In the genomic region with DNA sequence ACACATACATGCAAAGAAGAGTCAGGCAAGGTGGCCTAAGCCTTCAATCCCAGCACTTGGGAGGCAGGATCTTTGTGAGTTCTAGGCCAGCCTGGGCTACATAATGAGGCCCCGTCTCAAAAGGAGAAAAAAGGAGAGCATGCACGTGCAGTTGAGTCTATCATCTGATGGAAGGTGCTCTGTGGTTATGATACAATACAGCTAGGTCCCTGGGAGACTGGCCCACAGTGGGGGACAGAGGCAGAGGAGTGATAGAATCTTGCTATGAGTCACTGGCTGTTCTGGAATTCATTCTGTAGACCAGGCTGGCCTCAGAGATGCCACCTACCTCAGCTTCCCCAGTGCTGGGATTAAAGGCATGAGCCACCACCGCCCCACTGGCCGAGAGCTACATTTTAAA, we compare ENCODE assay signal across 29 mouse cellular contexts. TPM values are rescaled to one million over a fixed set of nuclear protein-coding genes. Genes with fewer than 3 reads are reported as not detected.
A peak's percentile ranks its signal among the peaks of the same experiment; 100 is the strongest.
DNase-seq lines count a peak whose midpoint lies in the region; ATAC-seq and TF ChIP-seq lines count a peak whose summit lies in the region.
"Had no signal": no experiment of that assay in that cellular context is flagged by ENCODE, and none has a peak within 500 bp of the region (broad histone marks: within the 10 kb centered on the region; RNA-seq: fewer than 3 reads in every experiment).

No protein-coding gene starts in this region.

- peaks cover 43% of the 10 kb centered on the region for H3K4me1 ChIP-seq in heart, embryonic 12.5 days (replicated peaks)
- H3K4me1 ChIP-seq in kidney, embryonic 15.5 days = peaks cover 26% of the 10 kb centered on the region
- H3K4me1 ChIP-seq in MEL (ENCODE audit: control insufficient read depth in 1 of 2, insufficient read depth in 2 of 2, low read length in 2 of 2) = no peaks in the 10 kb centered on the region; a peak in 1 of 4 replicates

- 0 out of 2 replicates have a peak overlapping the region, but pooled peaks have one; percentile 21 for H3K9ac ChIP-seq in heart, embryonic 12.5 days
- no peak overlapping the region for H3K9ac ChIP-seq in kidney, embryonic 15.5 days
- H3K9ac ChIP-seq in MEL (ENCODE audit: control insufficient read depth, low read depth, low read length, poor library complexity, severe bottlenecking) = no peak overlapping the region
- H3K9ac ChIP-seq: forebrain, embryonic 15.5 days; limb, embryonic 15.5 days; midbrain, embryonic 15.5 days; neural tube, embryonic 15.5 days; stomach, embryonic 15.5 days had no signal

- peak overlapping the region; percentile 62 for H3K4me2 ChIP-seq in heart, embryonic 12.5 days
- H3K4me2 ChIP-seq in kidney, embryonic 15.5 days = 0 out of 2 replicates have a peak overlapping the region, but pooled peaks have one; percentile 46
- H3K4me2 ChIP-seq: forebrain, embryonic 15.5 days; limb, embryonic 15.5 days; midbrain, embryonic 15.5 days; neural tube, embryonic 15.5 days had no signal

- no peaks in the 10 kb centered on the region for H3K36me3 ChIP-seq in heart, embryonic 12.5 days
- no peaks in the 10 kb centered on the region for H3K36me3 ChIP-seq in kidney, embryonic 15.5 days
- no peaks in the 10 kb centered on the region for H3K36me3 ChIP-seq in MEL (ENCODE audit: control insufficient read depth in 1 of 2, insufficient read depth in 2 of 2, low read length in 2 of 2)
- H3K36me3 ChIP-seq: embryonic facial prominence, embryonic 13.5 days; forebrain, embryonic 15.5 days; limb, embryonic 15.5 days; midbrain, embryonic 15.5 days; neural tube, embryonic 15.5 days; stomach, embryonic 15.5 days had no signal

- 62% methylated on average over 4 of the region's 4 CpGs for WGBS in heart, embryonic 12.5 days
- WGBS in kidney, embryonic 15.5 days = 49% methylated on average over 4 of the region's 4 CpGs

- peaks cover 4% of the 10 kb centered on the region; the same call in 1 of the 2 replicates for H3K79me2 ChIP-seq in MEL (ENCODE audit: control insufficient read depth, insufficient read depth, low read length, poor library complexity)

- no peak for DNase-seq in heart, adult 9 months (ENCODE audit: low spot score in 2 of 2)
- DNase-seq in kidney, adult 9 months = no peak
- peak; percentile 69 for DNase-seq in 416B (ENCODE audit: low read depth)
- peak; percentile 33 for DNase-seq in MEL (ENCODE audit: low read depth, low spot score)
- DNase-seq in left cerebral cortex, adult 8-10 months (ENCODE audit: low spot score in 2 of 2) = no peak
- no peak for DNase-seq in spleen, postnatal 4 days (ENCODE audit: low spot score in 2 of 2)
- DNase-seq: adrenal gland, postnatal 10 days; cerebellum, adult 9-11 months; layer of hippocampus, postnatal 36 days; lung, postnatal 10 days; right cerebral cortex, postnatal 14 days; spleen, adult 18-20 months; thymus, adult 18-20 months; thymus, postnatal 4 days had no signal

- H3K4me3 ChIP-seq in heart, embryonic 12.5 days = peak overlapping the region; percentile 31; the same call in 1 of the 2 replicates
- H3K4me3 ChIP-seq in kidney, embryonic 15.5 days (replicated peaks) = no peak overlapping the region
- H3K4me3 ChIP-seq in MEL (ENCODE audit: control insufficient read depth in 1 of 2, insufficient read depth in 1 of 2, low read depth in 2 of 2, low read length in 2 of 2) = no peak overlapping the region
- H3K4me3 ChIP-seq: embryonic facial prominence, embryonic 13.5 days; forebrain, embryonic 15.5 days; layer of hippocampus, adult 2 months; midbrain, embryonic 15.5 days; myocyte; neural tube, embryonic 15.5 days; stomach, embryonic 15.5 days had no signal

- no peak for TF ChIP-seq RAD21 in MEL (IDR thresholded peaks at IDR 0.05; ENCODE audit: low read depth, low read length)

- H3K9me3 ChIP-seq in heart, embryonic 12.5 days (replicated peaks) = no peaks in the 10 kb centered on the region
- H3K9me3 ChIP-seq in kidney, embryonic 15.5 days (replicated peaks) = no peaks in the 10 kb centered on the region
- no peaks in the 10 kb centered on the region for H3K9me3 ChIP-seq in MEL (replicated peaks; ENCODE audit: insufficient read depth, low read length)
- H3K9me3 ChIP-seq: embryonic facial prominence, embryonic 13.5 days; forebrain, embryonic 15.5 days; limb, embryonic 15.5 days; midbrain, embryonic 15.5 days; neural tube, embryonic 15.5 days; stomach, embryonic 15.5 days had no signal

- H3K27me3 ChIP-seq in heart, embryonic 12.5 days (replicated peaks) = peaks cover 16% of the 10 kb centered on the region; the same call in 1 of the 2 replicates
- peaks cover 11% of the 10 kb centered on the region for H3K27me3 ChIP-seq in kidney, embryonic 15.5 days
- H3K27me3 ChIP-seq in MEL (ENCODE audit: control insufficient read depth in 1 of 2, insufficient read depth in 2 of 2, low read length in 2 of 2) = no peaks in the 10 kb centered on the region
- H3K27me3 ChIP-seq: limb, embryonic 15.5 days had no signal

- no peak for TF ChIP-seq POLR2A in MEL (IDR thresholded peaks at IDR 0.05; ENCODE audit: control insufficient read depth in 1 of 2, insufficient read depth in 1 of 2, low read depth in 1 of 2, low read length in 2 of 2, poor library complexity in 1 of 2)

- no peak for ATAC-seq in heart, embryonic 12.5 days (ENCODE audit: insufficient number of reproducible peaks, low FRiP score)
- no peak for ATAC-seq in kidney, embryonic 15.5 days (replicated peaks; ENCODE audit: low FRiP score)
- ATAC-seq: activated CD4-positive, CD25-positive, alpha-beta regulatory T cell, adult 4 months; forebrain, embryonic 15.5 days; hindbrain, postnatal 0 days; midbrain, embryonic 15.5 days had no signal

- TF ChIP-seq CTCF in MEL (IDR thresholded peaks at IDR 0.05 in 2 of 3, conservative IDR thresholded peaks at IDR 0.05 in 1 of 3; ENCODE audit: control insufficient read depth in 1 of 3, insufficient read depth in 1 of 3, low read depth in 2 of 3, low read length in 3 of 3, poor library complexity in 1 of 3, severe bottlenecking in 1 of 3) = no peak

- TF ChIP-seq EP300 in MEL (IDR thresholded peaks at IDR 0.05; ENCODE audit: low read depth in 1 of 2, low read length in 2 of 2) = no peak

- peak overlapping the region; percentile 56; the same call in 1 of the 2 replicates for H3K27ac ChIP-seq in heart, embryonic 12.5 days (ENCODE audit: poor library complexity, severe bottlenecking)
- no peak overlapping the region for H3K27ac ChIP-seq in kidney, embryonic 15.5 days
- H3K27ac ChIP-seq in MEL (ENCODE audit: control insufficient read depth, low read depth, low read length) = no peak overlapping the region
- H3K27ac ChIP-seq: embryonic facial prominence, embryonic 13.5 days; forebrain, embryonic 15.5 days; hindbrain, postnatal 0 days; kidney, postnatal 0 days; layer of hippocampus, adult 2 months; limb, embryonic 15.5 days; midbrain, embryonic 15.5 days; neural tube, embryonic 15.5 days; stomach, embryonic 15.5 days had no signal

TF ChIP-seq in MEL, 35 proteins besides CTCF, POLR2A, EP300 and RAD21:
- peak; percentile 68 for TF ChIP-seq BHLHE40 (IDR thresholded peaks at IDR 0.05; ENCODE audit: borderline replicate concordance, low read depth, low read length)
- TF ChIP-seq UBTF (IDR thresholded peaks at IDR 0.05; ENCODE audit: borderline replicate concordance, insufficient read depth, low read depth, low read length) = no peak

RNA-seq across cellular contexts. Expression of a gene that starts 0.7 kb away (rescaled TPM):
- 2.9 and 3.1 TPM in 2 replicates for polyA plus RNA-seq in heart, embryonic 12.5 days (2016; fragmentation: Nextera tagmentation; extraction: Ambion mirVana)
- polyA plus RNA-seq in kidney, embryonic 15.5 days (2015; fragmentation: Nextera tagmentation; extraction: Ambion mirVana) = 3.0 TPM in 2 replicates
- total RNA-seq in MEL (2012; rRNA removed) = 0.08 TPM in 1 of 2 replicates, not detected in the other
- polyA plus RNA-seq in MEL (2012; ENCODE audit: insufficient read depth in 1 of 2, insufficient read length in 2 of 2, low read depth in 1 of 2, low replicate concordance in 2 of 2, missing spikeins in 1 of 2) = under 1 TPM in 1 of 2 experiments, not detected in 1; 0.08 TPM
- 1 to 10 TPM in 1 of 4 experiments, under 1 TPM in 3; 0.59 to 1.1 (median 0.79) TPM for total RNA-seq in left cerebral cortex, adult 8-10 months (2022)
- polyA plus RNA-seq: activated CD4-positive, CD25-positive, alpha-beta regulatory T cell, adult 4 months; myocyte had no signal

RNA-seq across cellular contexts. Expression of a gene that starts 3.8 kb away (rescaled TPM):
- 11.4 and 11.7 TPM in 2 replicates for polyA plus RNA-seq in heart, embryonic 12.5 days (2016; fragmentation: Nextera tagmentation; extraction: Ambion mirVana)
- polyA plus RNA-seq in kidney, embryonic 15.5 days (2015; fragmentation: Nextera tagmentation; extraction: Ambion mirVana) = 6.6 and 9.4 TPM in 2 replicates
- 4.7 TPM in 2 replicates for total RNA-seq in MEL (2012; rRNA removed)
- 10 to 100 TPM in 1 of 2 experiments, not detected in 1; 18.5 TPM for polyA plus RNA-seq in MEL (2012; ENCODE audit: insufficient read depth in 1 of 2, insufficient read length in 2 of 2, low read depth in 1 of 2, low replicate concordance in 2 of 2, missing spikeins in 1 of 2)
- total RNA-seq in left cerebral cortex, adult 8-10 months (2022) = 10 to 100 TPM; 70.4 to 80.3 (median 76.2) TPM

RNA-seq across cellular contexts. Expression of a gene that starts 45.7 kb away (rescaled TPM):
- polyA plus RNA-seq in heart, embryonic 12.5 days (2016; fragmentation: Nextera tagmentation; extraction: Ambion mirVana) = 2.4 TPM in 2 replicates
- polyA plus RNA-seq in kidney, embryonic 15.5 days (2015; fragmentation: Nextera tagmentation; extraction: Ambion mirVana) = 2.3 and 2.6 TPM in 2 replicates
- total RNA-seq in MEL (2012; rRNA removed) = 5.5 and 6.1 TPM in 2 replicates
- polyA plus RNA-seq in MEL (2012; ENCODE audit: insufficient read depth in 1 of 2, insufficient read length in 2 of 2, low read depth in 1 of 2, low replicate concordance in 2 of 2, missing spikeins in 1 of 2) = 1 to 10 TPM in 1 of 2 experiments, not detected in 1; 7.5 TPM
- 1 to 10 TPM; 6.5 to 7.7 (median 7.1) TPM for total RNA-seq in left cerebral cortex, adult 8-10 months (2022)

RNA-seq across cellular contexts. Expression of a gene that starts 45.8 kb away (rescaled TPM):
- 66.4 and 74.0 TPM in 2 replicates for polyA plus RNA-seq in heart, embryonic 12.5 days (2016; fragmentation: Nextera tagmentation; extraction: Ambion mirVana)
- 76.2 and 81.2 TPM in 2 replicates for polyA plus RNA-seq in kidney, embryonic 15.5 days (2015; fragmentation: Nextera tagmentation; extraction: Ambion mirVana)
- total RNA-seq in MEL (2012; rRNA removed) = 65.6 and 88.2 TPM in 2 replicates
- 10 to 100 TPM in 1 of 2 experiments, not detected in 1; 82.8 TPM for polyA plus RNA-seq in MEL (2012; ENCODE audit: insufficient read depth in 1 of 2, insufficient read length in 2 of 2, low read depth in 1 of 2, low replicate concordance in 2 of 2, missing spikeins in 1 of 2)
- total RNA-seq in left cerebral cortex, adult 8-10 months (2022) = 10 to 100 TPM; 19.0 to 25.5 (median 23.5) TPM

RNA-seq across cellular contexts. Expression of a gene that starts 55.2 kb away (rescaled TPM):
- 0.08 TPM in 1 of 2 replicates, not detected in the other for polyA plus RNA-seq in heart, embryonic 12.5 days (2016; fragmentation: Nextera tagmentation; extraction: Ambion mirVana)
- polyA plus RNA-seq in kidney, embryonic 15.5 days (2015; fragmentation: Nextera tagmentation; extraction: Ambion mirVana) = 0.10 and 0.15 TPM in 2 replicates
- 0.07 and 0.35 TPM in 2 replicates for total RNA-seq in MEL (2012; rRNA removed)
- polyA plus RNA-seq in MEL (2012; ENCODE audit: insufficient read depth in 1 of 2, insufficient read length in 2 of 2, low read depth in 1 of 2, low replicate concordance in 2 of 2, missing spikeins in 1 of 2) = under 1 TPM in 1 of 2 experiments, not detected in 1; 0.33 TPM
- 1 to 10 TPM in 2 of 4 experiments, under 1 TPM in 2; 0.83 to 1.7 (median 1.1) TPM for total RNA-seq in left cerebral cortex, adult 8-10 months (2022)
- total RNA-seq: hematopoietic stem cell, adult 5-6 weeks; megakaryocyte-erythroid progenitor cell, adult 5-6 weeks had no signal
- polyA plus RNA-seq: activated CD4-positive, CD25-positive, alpha-beta regulatory T cell, adult 4 months; kidney, postnatal 0 days had no signal

Comparison
In these comparisons a context has a peak if more than half of its experiments do, and no peak if none do; other contexts are left out.
1. DNase-seq: peak in 416B (single experiment) and MEL (single experiment); none in heart, adult 9 months (0 of 2), kidney, adult 9 months (single experiment), left cerebral cortex, adult 8-10 months (0 of 2) and spleen, postnatal 4 days (0 of 2).